Mouse (Mus musculus) G1E (cell line): Measurements from ENCODE around the gene Tmem131l.

Source experiments
- CTCF ChIP-seq: IDR thresholded peaks from 2 replicates; pipeline ENCODE4 v1.5.1; 2012; ENCODE audit warnings: low read depth, low read length, inconsistent platforms, mixed read lengths
- GATA1 ChIP-seq: IDR thresholded peaks from 2 replicates; pipeline ENCODE4 v1.6.1; 2012; ENCODE audit warnings: borderline replicate concordance, low read length, inconsistent platforms, mixed read lengths
- POLR2AphosphoS5 ChIP-seq: IDR thresholded peaks from 2 replicates; pipeline ENCODE4 v1.6.1; 2012; ENCODE audit warnings: low read depth, low read length, inconsistent platforms; ENCODE audit not compliant: insufficient replicate concordance

DNA sequence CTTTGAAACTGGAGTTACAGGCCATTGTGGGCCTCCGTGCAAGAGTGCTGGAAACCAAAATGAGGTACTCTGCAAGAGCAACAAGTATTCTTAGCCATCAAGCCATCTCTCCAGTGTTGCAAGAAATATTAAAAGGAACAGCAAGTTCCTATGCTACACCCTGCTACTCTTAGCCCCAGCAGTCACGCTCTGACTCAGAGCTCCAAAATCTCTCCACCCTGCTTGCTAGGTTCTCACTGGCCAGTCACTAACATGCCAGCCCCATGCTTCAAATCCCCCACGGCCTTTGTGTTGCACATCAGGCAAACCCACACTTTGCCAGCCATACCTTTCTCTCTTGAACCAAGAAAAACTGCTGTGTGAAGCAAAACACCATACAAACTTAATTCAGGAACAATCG, 96.8 kb downstream of the Tmem131l start:
- TF ChIP-seq GATA1 (no peak), CTCF (no peak), POLR2AphosphoS5 (no peak)
